Mouse (Mus musculus) forebrain, embryonic 12.5 days (tissue): Measurements from ENCODE around the gene Creb3l1. TPM values are rescaled to one million over a fixed set of nuclear protein-coding genes. Genes with fewer than 3 reads are reported as not detected.

Experiments used
- ATAC-seq: fragments of 200-750 bp; cut with Nextera tagmentation; 2 replicates; pipeline ENCODE4 v1.8.0; 2017; ENCODE audit warnings: moderate TSS enrichment; ENCODE audit not compliant: low FRiP score
- H3K27ac ChIP-seq: fragments of 300-500 bp; sonication (generic); 2 replicates; pipeline ENCODE4 v1.5.1; 2016; ENCODE audit warnings: mild to moderate bottlenecking
- H3K27me3 ChIP-seq: fragments of 300-500 bp; sonication (generic); 2 replicates; pipeline ENCODE4 v1.6.1; 2016; ENCODE audit warnings: mild to moderate bottlenecking
- H3K36me3 ChIP-seq: fragments of 300-500 bp; sonication (generic); replicated peaks from 2 replicates; pipeline ENCODE4 v1.6.1; 2016; ENCODE audit warnings: mild to moderate bottlenecking
- H3K4me1 ChIP-seq: fragments of 300-500 bp; sonication (generic); 2 replicates; pipeline ENCODE4 v1.6.1; 2016
- H3K4me2 ChIP-seq: fragments of 300-500 bp; sonication (generic); 2 replicates; pipeline ENCODE4 v1.6.1; 2016; ENCODE audit warnings: mild to moderate bottlenecking, moderate library complexity
- H3K4me3 ChIP-seq: fragments of 300-500 bp; sonication (generic); replicated peaks from 2 replicates; pipeline ENCODE4 v1.5.1; 2016; ENCODE audit warnings: mild to moderate bottlenecking
- H3K9ac ChIP-seq: fragments of 300-500 bp; sonication (generic); 2 replicates; pipeline ENCODE4 v1.6.1; 2016; ENCODE audit warnings: mild to moderate bottlenecking
- H3K9me3 ChIP-seq: fragments of 300-500 bp; sonication (generic); 2 replicates; pipeline ENCODE4 v1.6.1; 2016
- WGBS: fragments of 180-500 bp; shearing (Covaris S2); methylation state at CpG from one replicate; pipeline ENCODE4 v1.1.7; 2016; 5-methylcytosine and 5-hydroxymethylcytosine counted together
- polyA plus RNA-seq: library from polyadenylated mRNA; unstranded; fragments of >200 nt; fragmentation: Nextera tagmentation; extraction: Ambion mirVana; gene quantifications from 2 replicates; pipeline ENCODE4 v1.2.1, GENCODE M21; 2016

Creb3l1 gene
- polyA plus RNA-seq, 1 experiment from 2014 or later, result 1.4 TPM

DNA sequence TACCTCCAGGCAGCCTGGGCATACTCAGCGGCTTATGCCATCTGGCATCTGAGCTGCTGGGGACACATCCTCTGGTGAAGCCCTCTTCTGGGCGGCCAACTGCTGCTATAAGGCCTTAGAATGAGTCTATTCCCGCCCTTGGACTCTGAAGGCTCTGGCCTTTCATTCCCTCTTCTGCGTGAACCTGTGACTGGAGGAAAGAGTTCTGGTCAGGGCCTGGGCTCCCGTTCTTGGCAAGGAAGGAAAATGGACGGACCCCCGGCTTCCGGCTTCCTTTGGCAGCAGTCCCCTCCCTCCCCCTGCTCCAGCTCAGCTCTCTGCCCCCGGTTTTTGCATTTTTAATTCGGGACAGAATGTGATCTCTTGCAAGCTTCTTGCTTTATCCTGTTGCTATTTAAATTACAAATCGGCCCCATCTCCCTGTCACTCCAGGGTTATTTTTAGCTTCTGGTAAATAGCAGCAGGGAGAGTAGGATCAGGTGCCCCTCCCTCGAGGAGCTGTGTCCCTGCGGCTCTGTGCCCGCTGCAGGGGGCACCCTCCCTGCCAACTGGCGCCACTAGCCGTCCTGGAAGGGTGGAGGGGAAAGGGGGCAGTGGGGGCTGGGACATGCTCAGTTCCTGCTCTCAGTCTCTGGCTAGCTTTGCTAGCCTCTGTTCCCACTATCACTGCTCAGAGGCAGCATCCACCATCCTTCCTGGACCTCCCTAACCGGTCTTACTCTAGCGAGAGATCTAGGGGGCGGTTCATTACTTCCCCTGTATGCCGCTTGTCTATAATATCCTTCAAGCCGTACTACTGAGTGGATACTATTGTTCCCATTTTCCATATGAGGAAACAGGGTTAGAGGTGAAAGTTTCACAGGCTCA, 52.8 kb downstream of the Creb3l1 start:
- no peak overlapping the region for H3K4me3 ChIP-seq
- no peaks in the 10 kb centered on the region for H3K9me3 ChIP-seq
- H3K36me3 ChIP-seq, result no peaks in the 10 kb centered on the region
- peaks cover 42% of the 10 kb centered on the region for H3K4me1 ChIP-seq
- peak overlapping the region; percentile 61 for H3K27ac ChIP-seq
- H3K9ac ChIP-seq, result peak overlapping the region; percentile 25; the same call in 1 of the 2 replicates
- WGBS, result 19% methylated on average over 21 of the region's 21 CpGs
- peaks cover 64% of the 10 kb centered on the region for H3K27me3 ChIP-seq
- ATAC-seq, result peak; percentile 39; the same call in 1 of the 2 replicates
- peak overlapping the region; percentile 32 for H3K4me2 ChIP-seq

DNA sequence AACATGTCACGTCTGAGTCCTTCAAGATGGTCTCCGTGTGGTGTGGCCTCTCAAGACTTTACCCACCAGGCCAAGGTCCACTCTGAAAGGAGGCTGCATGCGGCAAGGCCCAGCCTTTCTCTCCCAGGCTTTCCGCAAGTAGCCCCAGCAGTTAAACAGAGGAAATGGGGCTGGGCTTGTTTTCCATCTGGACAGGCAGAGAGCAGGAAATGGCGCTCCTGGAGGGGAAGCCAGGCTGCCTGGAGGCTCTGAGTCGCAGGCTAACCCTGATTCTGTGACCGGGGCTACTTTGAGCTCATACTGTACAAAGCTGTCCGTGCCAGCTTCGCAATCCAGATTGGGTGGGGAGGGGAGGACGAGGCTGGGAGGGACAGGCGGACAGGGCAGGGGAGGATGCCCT, 56.3 kb downstream of the Creb3l1 start:
- Histone ChIP-seq H3K27ac (no peak overlapping the region), H3K4me2 (no peak overlapping the region), H3K4me1 (peaks cover 19% of the 10 kb centered on the region), H3K4me3 (no peak overlapping the region), H3K36me3 (no peaks in the 10 kb centered on the region), H3K27me3 (peaks cover 47% of the 10 kb centered on the region), H3K9me3 (no peaks in the 10 kb centered on the region), H3K9ac (no peak overlapping the region)
- no peak for ATAC-seq
- WGBS, result 77% methylated on average over 11 of the region's 11 CpGs

GRCm38 (mm10) chr2:91966367-91966766, 57.9 kb downstream of the Creb3l1 start:
- Histone ChIP-seq H3K4me1 (peaks cover 19% of the 10 kb centered on the region), H3K9me3 (no peaks in the 10 kb centered on the region), H3K4me2 (no peak overlapping the region), H3K27ac (no peak overlapping the region), H3K36me3 (no peaks in the 10 kb centered on the region), H3K4me3 (no peak overlapping the region), H3K27me3 (peaks cover 35% of the 10 kb centered on the region), H3K9ac (no peak overlapping the region)
- WGBS, result 80% methylated on average over 5 of the region's 5 CpGs
- no peak for ATAC-seq

- WGBS, result 23% methylated on average over 20 of the region's 20 CpGs
- Histone ChIP-seq H3K27me3 (peaks cover 27% of the 10 kb centered on the region), H3K9me3 (no peaks in the 10 kb centered on the region), H3K4me1 (peaks cover 13% of the 10 kb centered on the region), H3K9ac (peak overlapping the region; percentile 27; the same call in 1 of the 2 replicates), H3K4me3 (no peak overlapping the region), H3K36me3 (no peaks in the 10 kb centered on the region), H3K27ac (no peak overlapping the region), H3K4me2 (0 out of 2 replicates have a peak overlapping the region, but pooled peaks have one; percentile 4)
- no peak for ATAC-seq
These were observed 58.9 kb downstream of the Creb3l1 start for GRCm38 (mm10) chr2:91965417-91965816.

DNA sequence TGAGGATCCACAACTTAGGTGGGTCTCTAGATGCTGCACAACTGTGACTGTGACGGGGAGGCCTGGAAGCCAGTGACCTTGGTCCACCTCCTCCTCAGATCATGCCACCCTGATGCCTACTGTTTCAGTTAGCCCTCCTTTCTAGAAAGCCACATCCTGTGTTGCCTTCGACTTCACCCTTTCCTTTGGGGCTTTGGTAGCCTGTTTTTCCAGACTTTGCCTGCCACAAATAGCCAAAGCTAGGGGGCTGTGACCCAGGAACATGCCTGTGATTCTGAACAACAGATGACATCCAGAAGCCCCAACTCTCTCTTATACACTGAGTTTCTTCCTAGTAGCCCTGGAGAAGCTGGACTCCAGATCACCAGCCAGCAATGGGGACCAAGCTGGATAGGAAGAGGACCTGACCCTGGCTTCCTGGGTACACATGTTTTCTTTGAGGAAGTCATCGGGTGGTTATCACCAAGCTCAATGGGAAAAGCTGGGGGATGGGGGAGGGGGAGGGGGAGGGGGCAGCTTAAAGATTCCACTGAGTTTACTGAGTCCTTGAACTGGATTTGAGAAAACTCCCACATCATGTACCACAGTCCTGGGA, 59.6 kb downstream of the Creb3l1 start:
- ATAC-seq, result no peak
- peaks cover 18% of the 10 kb centered on the region for H3K4me1 ChIP-seq
- no peak overlapping the region for H3K4me3 ChIP-seq
- peaks cover 21% of the 10 kb centered on the region for H3K27me3 ChIP-seq
- no peaks in the 10 kb centered on the region for H3K36me3 ChIP-seq
- no peak overlapping the region for H3K27ac ChIP-seq
- no peaks in the 10 kb centered on the region for H3K9me3 ChIP-seq
- no peak overlapping the region for H3K9ac ChIP-seq
- WGBS, result 83% methylated on average over 3 of the region's 3 CpGs
- 0 out of 2 replicates have a peak overlapping the region, but pooled peaks have one; percentile 4 for H3K4me2 ChIP-seq

GRCm38 (mm10) chr2:91963443-91963932, 60.8 kb downstream of the Creb3l1 start:
- Histone ChIP-seq H3K4me3 (peak overlapping the region; percentile 87), H3K36me3 (no peaks in the 10 kb centered on the region), H3K9me3 (no peaks in the 10 kb centered on the region), H3K9ac (peak overlapping the region; percentile 92), H3K4me2 (peak overlapping the region; percentile 90), H3K27ac (peak overlapping the region; percentile 78), H3K4me1 (peaks cover 29% of the 10 kb centered on the region), H3K27me3 (peaks cover 21% of the 10 kb centered on the region)
- peak; percentile 94 for ATAC-seq
- under 1% methylated on average over 54 of the region's 57 CpGs for WGBS

DNA sequence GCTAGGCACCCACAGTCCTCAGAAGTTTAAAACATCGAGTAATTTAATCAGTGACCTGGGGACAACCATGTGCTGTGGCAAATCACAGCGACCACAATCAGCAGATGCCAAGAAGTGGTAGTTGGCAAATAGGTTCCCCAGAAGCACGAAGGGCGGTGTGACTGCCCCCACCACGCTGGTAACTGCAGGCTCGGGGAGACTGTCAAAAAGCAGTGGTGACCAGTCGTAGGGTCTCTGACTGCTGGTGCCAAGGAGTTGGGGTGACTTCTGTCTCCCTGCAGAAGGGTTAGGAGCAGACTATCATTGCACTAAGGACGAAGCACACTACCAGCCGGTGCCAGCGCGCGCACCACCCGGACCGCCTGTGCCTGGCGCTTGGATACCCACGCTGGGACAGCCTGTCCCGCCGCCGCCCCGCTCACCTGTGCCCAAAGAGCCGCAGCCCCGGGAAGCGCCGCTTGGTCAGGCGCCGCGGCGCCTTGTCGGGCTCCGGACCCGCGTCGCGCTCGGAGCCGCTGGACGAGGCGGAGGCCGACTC, 61.4 kb downstream of the Creb3l1 start:
- Histone ChIP-seq H3K4me2 (peak overlapping the region; percentile 90), H3K4me3 (peak overlapping the region; percentile 87), H3K9me3 (no peaks in the 10 kb centered on the region), H3K27ac (peak overlapping the region; percentile 78), H3K4me1 (peaks cover 29% of the 10 kb centered on the region), H3K27me3 (peaks cover 21% of the 10 kb centered on the region), H3K9ac (peak overlapping the region; percentile 92), H3K36me3 (no peaks in the 10 kb centered on the region)
- ATAC-seq, result no peak; the same call in 1 of the 2 replicates
- WGBS, result under 1% methylated on average over 39 of the region's 39 CpGs

DNA sequence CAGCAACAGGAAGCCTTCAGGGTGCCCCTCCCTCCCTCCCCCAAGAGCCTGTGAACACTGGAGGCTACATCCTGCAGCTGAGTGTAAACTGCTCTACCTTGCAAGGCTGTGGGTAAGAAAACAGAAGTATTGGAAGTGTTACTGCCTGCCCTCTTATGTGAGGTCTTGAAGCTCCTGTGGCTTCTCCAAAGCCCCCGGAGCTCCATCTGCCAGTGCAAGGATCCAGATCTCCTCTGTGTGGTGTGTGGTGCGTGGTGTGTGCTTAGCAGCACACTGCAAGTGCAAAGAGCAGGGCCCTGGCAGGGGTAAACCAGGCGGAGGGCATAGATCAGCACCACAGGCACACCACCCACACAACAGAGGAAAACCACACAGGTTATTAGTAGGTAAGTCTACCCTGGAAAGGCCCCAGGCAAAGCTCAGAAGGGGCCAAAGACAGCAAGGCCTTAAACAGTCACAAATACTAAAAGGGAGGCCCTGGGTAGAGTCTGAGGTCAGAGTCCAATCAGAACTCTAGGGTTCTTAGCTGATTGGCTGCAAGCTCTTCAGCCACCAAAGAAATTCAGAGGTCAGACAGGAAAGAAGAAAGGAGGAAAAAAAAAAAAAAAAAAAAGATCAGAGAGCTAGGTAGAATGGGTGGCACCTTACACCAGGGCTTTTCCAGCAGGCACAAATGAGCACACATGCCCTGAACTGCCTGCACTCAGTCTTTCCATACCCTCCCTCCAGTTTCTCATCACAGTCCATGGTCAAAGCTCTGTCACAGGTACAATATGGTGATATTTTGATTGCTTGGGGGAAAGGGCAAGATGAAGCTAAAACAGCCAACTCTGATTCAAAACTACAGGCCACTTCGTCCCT, 62.2 kb downstream of the Creb3l1 start:
- no peak for ATAC-seq
- H3K4me3 ChIP-seq, result peak overlapping the region; percentile 87
- no peaks in the 10 kb centered on the region for H3K9me3 ChIP-seq
- peaks cover 21% of the 10 kb centered on the region for H3K27me3 ChIP-seq
- H3K9ac ChIP-seq, result peak overlapping the region; percentile 92
- peaks cover 34% of the 10 kb centered on the region for H3K4me1 ChIP-seq
- H3K27ac ChIP-seq, result no peak overlapping the region
- WGBS, result 65% methylated on average over 4 of the region's 4 CpGs
- H3K4me2 ChIP-seq, result peak overlapping the region; percentile 90
- H3K36me3 ChIP-seq, result no peaks in the 10 kb centered on the region

DNA sequence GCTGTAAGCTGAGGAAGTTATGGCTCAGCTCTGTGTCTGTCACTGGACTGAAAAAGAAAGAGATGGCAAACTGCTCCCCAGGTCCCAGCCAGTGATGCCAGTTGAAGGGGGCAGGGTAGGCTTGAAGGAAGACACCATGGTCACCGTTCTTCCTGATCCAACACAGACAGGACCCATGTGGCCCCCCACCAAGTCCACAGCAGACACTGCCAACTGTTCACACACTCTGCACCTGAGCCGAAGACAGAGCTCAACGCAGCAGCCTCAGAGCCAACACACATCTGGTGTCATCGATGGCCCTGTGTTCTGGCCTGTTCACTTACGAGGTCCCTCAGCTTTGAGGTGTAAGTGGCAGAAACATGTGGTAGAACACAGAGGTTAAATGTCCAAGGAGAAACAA, 63.8 kb downstream of the Creb3l1 start:
- ATAC-seq, result no peak
- 89% methylated on average over 5 of the region's 5 CpGs for WGBS
- Histone ChIP-seq H3K4me3 (no peak overlapping the region), H3K4me1 (peaks cover 38% of the 10 kb centered on the region), H3K9me3 (no peaks in the 10 kb centered on the region), H3K36me3 (no peaks in the 10 kb centered on the region), H3K4me2 (no peak overlapping the region), H3K27ac (no peak overlapping the region), H3K9ac (no peak overlapping the region), H3K27me3 (peaks cover 12% of the 10 kb centered on the region)

DNA sequence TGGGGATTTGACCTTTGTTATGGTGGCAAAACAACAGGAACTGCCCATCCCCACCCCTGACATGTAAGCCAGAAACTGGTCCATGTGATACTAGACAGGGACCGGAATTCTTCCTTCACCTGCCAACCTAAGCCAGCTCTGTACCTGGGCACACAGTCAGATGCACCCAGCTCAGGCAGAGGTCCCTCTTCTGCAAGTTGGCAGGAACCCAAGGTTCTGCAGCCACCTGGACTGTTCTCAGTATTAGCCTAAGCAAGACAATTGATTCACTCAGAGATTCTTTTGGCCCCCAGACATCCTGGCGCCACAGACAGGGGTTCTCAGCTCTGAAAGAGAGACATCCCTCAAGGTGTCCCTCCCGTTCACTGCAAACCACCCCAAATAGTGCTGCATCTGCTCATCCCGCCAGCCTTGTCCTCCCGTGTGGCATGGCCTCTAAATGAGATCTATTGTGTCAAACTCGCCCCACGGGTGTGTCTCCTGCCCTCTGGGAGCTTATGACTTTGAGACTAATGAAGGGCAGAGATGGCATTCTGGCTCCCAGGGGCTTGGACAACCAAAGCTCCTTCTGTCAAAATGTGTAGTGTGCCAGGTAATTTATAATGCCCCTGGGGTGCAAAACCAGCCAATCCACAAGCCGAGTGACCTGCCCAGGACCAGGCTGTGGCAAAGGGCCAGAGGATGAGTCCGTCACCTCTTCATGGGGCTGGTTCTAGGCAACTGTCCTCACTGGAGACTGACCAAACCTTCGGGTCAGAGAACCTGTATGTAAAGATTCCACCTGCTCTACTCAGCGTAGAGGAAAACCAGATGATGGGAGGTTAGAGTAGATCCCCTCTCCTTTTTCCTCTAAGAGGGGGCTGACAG, 64.5 kb downstream of the Creb3l1 start:
- WGBS, result 83% methylated on average over 11 of the region's 11 CpGs
- peaks cover 38% of the 10 kb centered on the region for H3K4me1 ChIP-seq
- no peaks in the 10 kb centered on the region for H3K9me3 ChIP-seq
- H3K4me3 ChIP-seq, result no peak overlapping the region
- no peak overlapping the region for H3K4me2 ChIP-seq
- no peak overlapping the region for H3K9ac ChIP-seq
- no peak for ATAC-seq
- peaks cover 5% of the 10 kb centered on the region for H3K27me3 ChIP-seq
- no peaks in the 10 kb centered on the region for H3K36me3 ChIP-seq
- H3K27ac ChIP-seq, result no peak overlapping the region
